Mouse (Mus musculus) fibroblast of lung, adult 2 months (primary cell): ENCODE results near the gene Tbccd1.
"Not testable (repeated sequence)": the region's sequence is repeated elsewhere in the genome, so short reads cannot be mapped to it uniquely, and the experiment has no call there.

Experiments used
- DNase-seq: peaks from one replicate; pipeline ENCODE4 v3.0.0-alpha.2; 2011; ENCODE audit warnings: low read depth

The Tbccd1 gene

GRCm38 (mm10) chr16:22782686-22783085 lies 74.8 kb downstream of the Tbccd1 start:
- DNase-seq, result no peak

DNA sequence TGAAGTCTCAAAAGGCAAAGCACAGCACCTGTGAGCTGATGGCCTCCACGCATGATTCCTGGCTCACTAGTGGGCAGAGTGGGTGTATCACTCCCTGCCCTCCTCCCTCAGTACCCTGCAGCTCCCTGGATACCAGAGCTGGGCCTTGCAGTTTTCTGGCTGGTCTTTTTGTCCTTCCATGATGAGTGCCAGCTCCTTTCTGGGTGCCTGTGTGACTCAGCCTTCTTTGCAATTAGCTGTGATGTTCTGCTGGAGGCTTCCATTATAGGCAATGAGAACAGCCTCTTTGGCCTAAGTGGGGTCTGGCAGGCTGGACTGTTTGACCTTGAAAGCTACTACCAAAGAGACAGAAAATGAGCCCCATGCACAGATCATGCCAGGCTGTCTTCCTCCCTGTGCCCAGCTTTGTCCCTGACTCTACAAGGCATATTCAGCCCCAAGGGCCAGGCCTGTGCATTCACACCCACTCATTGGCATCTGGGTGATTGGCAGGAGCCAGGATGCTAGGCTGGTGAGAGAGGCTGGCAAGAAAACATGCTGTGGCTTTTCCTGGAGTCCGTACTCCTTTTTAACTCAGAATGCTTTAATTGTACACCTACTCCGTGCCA lies 78.1 kb downstream of the Tbccd1 start:
- DNase-seq, result no peak

- not testable (repeated sequence) for DNase-seq
Observed at GRCm38 (mm10) chr16:22778296-22778695, 79.2 kb downstream of the Tbccd1 start.

DNA sequence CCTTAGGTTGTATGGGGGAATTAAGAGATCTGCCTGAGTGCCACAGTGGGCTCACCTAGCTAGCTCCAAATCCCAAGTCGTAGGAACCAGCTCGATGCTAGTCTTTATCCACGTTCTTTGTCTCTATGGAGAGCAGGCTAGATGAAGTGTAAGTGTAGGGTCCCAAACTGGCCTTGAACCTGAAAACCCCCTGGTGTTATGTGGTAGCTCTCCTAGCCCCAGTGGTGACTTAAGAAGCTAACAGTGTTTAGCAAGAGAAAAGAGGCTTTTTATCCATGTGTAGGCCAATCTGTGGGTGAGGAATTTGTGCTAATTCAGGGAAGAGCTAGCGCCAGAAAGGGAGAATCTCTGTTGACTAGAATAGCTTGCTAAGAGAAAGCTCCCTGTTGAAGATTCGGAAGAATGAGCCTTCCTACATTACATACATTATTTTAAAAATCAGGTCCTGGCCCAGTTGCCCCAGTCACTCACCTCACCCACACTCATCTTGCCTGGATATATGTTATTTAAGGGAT lies 81.9 kb downstream of the Tbccd1 start:
- no peak for DNase-seq

- DNase-seq, result no peak
Observed at GRCm38 (mm10) chr16:22768661-22769060, 88.8 kb downstream of the Tbccd1 start.

GRCm38 (mm10) chr16:22767405-22767804 lies 90.1 kb downstream of the Tbccd1 start:
- no peak for DNase-seq

GRCm38 (mm10) chr16:22766738-22767211 lies 90.7 kb downstream of the Tbccd1 start:
- peak; percentile 46 for DNase-seq

GRCm38 (mm10) chr16:22765531-22765930 lies 91.9 kb downstream of the Tbccd1 start:
- no peak for DNase-seq
